9 mouse cellular contexts compared by ENCODE assay signal in genomic region chr4:98091368-98091827, GRCm38 (mm10).
DNase-seq lines count a peak whose midpoint lies in the region; ATAC-seq and TF ChIP-seq lines count a peak whose summit lies in the region.
"Had no signal": no experiment of that assay in that cellular context is flagged by ENCODE, and none has a peak within 500 bp of the region (broad histone marks: within the 10 kb centered on the region; RNA-seq: fewer than 3 reads in every experiment).

No protein-coding gene starts in this region.

- peak; percentile 40 to 83 for DNase-seq in left cerebral cortex, postnatal 10 days (ENCODE audit: extremely low spot score in 1 of 2, low spot score in 2 of 2)
- no peak for DNase-seq in left cerebral cortex, postnatal 36 days (ENCODE audit: low spot score in 2 of 2)
- peak; percentile 47 for DNase-seq in brain, adult 2 months (ENCODE audit: low read depth, low spot score)
- peak; percentile 71 for DNase-seq in kidney, postnatal 0 days (ENCODE audit: low spot score)
- DNase-seq in lung, postnatal 36 days: peak; percentile 80
- no peak for DNase-seq in right cerebral cortex, postnatal 36 days (ENCODE audit: low spot score in 2 of 2)

- WGBS in heart, embryonic 15.5 days: 27% methylated on average over 4 of the region's 4 CpGs
- 35% methylated on average over 4 of the region's 4 CpGs for WGBS in kidney, postnatal 0 days

- TF ChIP-seq CTCF in kidney, postnatal 0 days (IDR thresholded peaks at IDR 0.05; ENCODE audit: low read depth): no peak

- intact Hi-C loops in left cerebral cortex, postnatal 10 days (cut with DNase I): no loop called here
- intact Hi-C loops in left cerebral cortex, postnatal 36 days (cut with DNase I): no loop called here

- no peaks in the 10 kb centered on the region for H3K36me3 ChIP-seq in heart, embryonic 15.5 days
- H3K36me3 ChIP-seq in kidney, postnatal 0 days (ENCODE audit: insufficient read depth, low read length): no peaks in the 10 kb centered on the region

- H3K4me1 ChIP-seq in heart, embryonic 15.5 days (replicated peaks): peaks cover 40% of the 10 kb centered on the region
- peaks cover 10% of the 10 kb centered on the region; the same call in 1 of the 2 replicates for H3K4me1 ChIP-seq in kidney, postnatal 0 days (replicated peaks; ENCODE audit: insufficient read depth, low read length)

- peak; percentile 82 for ATAC-seq in heart, embryonic 15.5 days (replicated peaks; ENCODE audit: insufficient number of reproducible peaks, insufficient read depth, low FRiP score, low read depth)
- ATAC-seq in kidney, postnatal 0 days (replicated peaks; ENCODE audit: low FRiP score, low read depth): peak; percentile 74; the same call in 1 of the 2 replicates
- ATAC-seq in inflammation-experienced regulatory T-cells, adult 6 months: no peak
- ATAC-seq: Patski had no signal

- H3K9me3 ChIP-seq in heart, embryonic 15.5 days (replicated peaks): no peaks in the 10 kb centered on the region
- no peaks in the 10 kb centered on the region for H3K9me3 ChIP-seq in kidney, postnatal 0 days (replicated peaks; ENCODE audit: low read length)

- H3K4me3 ChIP-seq in heart, embryonic 15.5 days: no peak overlapping the region
- H3K4me3 ChIP-seq in kidney, postnatal 0 days (replicated peaks; ENCODE audit: low read depth, low read length): no peak overlapping the region

- H3K4me2 ChIP-seq in heart, embryonic 15.5 days: no peak overlapping the region
- H3K4me2 ChIP-seq in kidney, postnatal 0 days (ENCODE audit: low read length): no peak overlapping the region

- no peak overlapping the region for H3K9ac ChIP-seq in heart, embryonic 15.5 days
- H3K9ac ChIP-seq in kidney, postnatal 0 days (ENCODE audit: low read depth, low read length): no peak overlapping the region

- H3K27ac ChIP-seq in heart, embryonic 15.5 days: peak overlapping the region; percentile 82
- peak overlapping the region; percentile 62 for H3K27ac ChIP-seq in kidney, postnatal 0 days

- H3K27me3 ChIP-seq in heart, embryonic 15.5 days: no peaks in the 10 kb centered on the region
- H3K27me3 ChIP-seq in kidney, postnatal 0 days (ENCODE audit: insufficient read depth, low read length): no peaks in the 10 kb centered on the region
- H3K27me3 ChIP-seq: Patski had no signal

Comparison
In these comparisons a context has a peak if more than half of its experiments do, and no peak if none do; other contexts are left out.
1. DNase-seq: peak in left cerebral cortex, postnatal 10 days (2 of 2), brain, adult 2 months (single experiment), kidney, postnatal 0 days (single experiment) and lung, postnatal 36 days (single experiment); none in left cerebral cortex, postnatal 36 days (0 of 2) and right cerebral cortex, postnatal 36 days (0 of 2).